Mouse (Mus musculus) layer of hippocampus, adult 2 months (tissue): Measurements from ENCODE around the gene Wfdc9. TPM values are rescaled to one million over a fixed set of nuclear protein-coding genes. Genes with fewer than 3 reads are reported as not detected.

Source experiments
- DNase-seq, 2 experiments: peaks; one replicate each; pipeline ENCODE4 v3.0.0; 2022; ENCODE audit warnings: low spot score in 2 of 2
- H3K27ac ChIP-seq: fragments of 200-600 bp; 2 replicates; pipeline ENCODE4 v1.8.1; 2022
- H3K4me3 ChIP-seq: fragments of 200-600 bp; 2 replicates; pipeline ENCODE4 v1.8.1; 2022; ENCODE audit warnings: mild to moderate bottlenecking
- CTCF ChIP-seq: fragments of 200-600 bp; conservative IDR thresholded peaks from 2 replicates; pipeline ENCODE4 v1.8.1; 2022; ENCODE audit warnings: antibody characterized with exemption, mild to moderate bottlenecking, moderate library complexity
- total RNA-seq, 2 experiments: library from RNA; stranded (reverse); gene quantifications; 2 replicates each; pipeline ENCODE4 v1.2.3; 2021

The Wfdc9 gene
- total RNA-seq, 2 experiments from 2014 or later, result not detected

DNA sequence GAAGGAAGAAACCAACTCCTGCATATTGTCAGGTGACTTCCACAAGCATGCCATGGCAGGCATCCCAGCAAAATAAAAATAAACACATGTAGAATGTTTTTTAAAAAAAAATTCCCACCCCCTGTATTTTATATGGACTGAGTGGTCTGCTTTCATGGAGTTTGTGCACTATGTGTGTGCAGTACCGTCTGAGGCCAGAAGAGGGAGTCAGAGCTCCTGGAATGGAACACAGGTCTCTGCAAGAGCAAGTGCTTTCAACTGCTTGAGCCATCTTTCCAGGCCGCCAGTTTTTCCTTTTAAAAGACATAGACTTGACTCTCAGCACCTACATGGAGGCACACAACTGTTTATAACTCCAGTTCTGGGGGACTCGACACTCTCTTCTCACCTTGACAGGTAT, 52.9 kb downstream of the Wfdc9 start:
- DNase-seq, result no peak
- no peak overlapping the region for H3K4me3 ChIP-seq
- no peak overlapping the region for H3K27ac ChIP-seq
- peak; percentile 28 for TF ChIP-seq CTCF

GRCm38 (mm10) chr2:164600179-164600578, 56.2 kb downstream of the Wfdc9 start:
- no peak overlapping the region for H3K4me3 ChIP-seq
- DNase-seq, result no peak
- H3K27ac ChIP-seq, result no peak overlapping the region
- peak; percentile 54 for TF ChIP-seq CTCF

Other genes with a start within 250 kb of the Wfdc9 start
- 100 to 1,000 TPM; 122 to 137 TPM for gene Sdc4, start 212.7 kb downstream of the Wfdc9 start, total RNA-seq
- 10 to 100 TPM; 40.8 to 41.0 TPM for gene Sys1, start 199.6 kb downstream of the Wfdc9 start, total RNA-seq
- gene Gm20458, start 195.6 kb downstream of the Wfdc9 start, total RNA-seq, result 1 to 10 TPM; 6.2 to 6.9 TPM
- not detected for gene Trp53tg5, start 182.9 kb downstream of the Wfdc9 start, total RNA-seq
- 100 to 1,000 TPM; 111 to 112 TPM for gene Dbndd2, start 170.5 kb downstream of the Wfdc9 start, total RNA-seq
- 10 to 100 TPM; 79.3 to 84.1 TPM for gene Pigt, start 159.1 kb downstream of the Wfdc9 start, total RNA-seq
- gene Wfdc2, start 94.2 kb downstream of the Wfdc9 start, total RNA-seq, result not detected
- gene Spint3, start 83.1 kb downstream of the Wfdc9 start, total RNA-seq, result not detected
- gene Wfdc6a, start 71.1 kb downstream of the Wfdc9 start, total RNA-seq, result not detected
- not detected for gene Eppin, start 63.0 kb downstream of the Wfdc9 start, total RNA-seq
- gene Wfdc6b, start 43.1 kb downstream of the Wfdc9 start, total RNA-seq, result not detected
- gene Wfdc8, start 43.0 kb downstream of the Wfdc9 start, total RNA-seq, result not detected
- gene Wfdc16, start 17.8 kb downstream of the Wfdc9 start, total RNA-seq, result not detected
- not detected for gene Wfdc10, start 537 bp downstream of the Wfdc9 start, total RNA-seq
- not detected for gene Wfdc11, start 17.5 kb upstream of the Wfdc9 start, total RNA-seq
- not detected for gene Wfdc13, start 28.5 kb upstream of the Wfdc9 start, total RNA-seq
- not detected for gene Spint4, start 41.9 kb upstream of the Wfdc9 start, total RNA-seq
- gene Spint5, start 58.7 kb upstream of the Wfdc9 start, total RNA-seq, result not detected
- gene Wfdc3, start 89.3 kb upstream of the Wfdc9 start, total RNA-seq, result 1 to 10 TPM in 1 of 2 experiments, under 1 TPM in 1; 0.64 to 1.3 TPM
- gene Dnttip1, start 89.4 kb upstream of the Wfdc9 start, total RNA-seq, result 10 to 100 TPM; 40.4 to 41.2 TPM
- 1 to 10 TPM in 1 of 2 experiments, under 1 TPM in 1; 0.76 to 1.6 TPM for gene Ube2c, start 113.3 kb upstream of the Wfdc9 start, total RNA-seq
- gene Tnnc2, start 123.4 kb upstream of the Wfdc9 start, total RNA-seq, result not detected
- 10 to 100 TPM; 39.8 TPM for gene Snx21, start 129.2 kb upstream of the Wfdc9 start, total RNA-seq
- gene Acot8, start 148.3 kb upstream of the Wfdc9 start, total RNA-seq, result 10 to 100 TPM; 25.8 to 32.2 TPM
- 1 to 10 TPM; 7.2 to 8.9 TPM for gene Zswim3, start 148.5 kb upstream of the Wfdc9 start, total RNA-seq
- 10 to 100 TPM; 23.6 to 25.2 TPM for gene Zswim1, start 166.1 kb upstream of the Wfdc9 start, total RNA-seq
- gene Spata25, start 172.0 kb upstream of the Wfdc9 start, total RNA-seq, result under 1 TPM; 0.47 to 0.79 TPM
- 100 to 1,000 TPM; 103 to 108 TPM for gene Ctsa, start 176.3 kb upstream of the Wfdc9 start, total RNA-seq
- gene Neurl2, start 176.9 kb upstream of the Wfdc9 start, total RNA-seq, result 1 to 10 TPM; 2.8 to 3.6 TPM
- 10 to 100 TPM; 67.4 to 86.9 TPM for gene Pltp, start 201.1 kb upstream of the Wfdc9 start, total RNA-seq
- gene Pcif1, start 222.7 kb upstream of the Wfdc9 start, total RNA-seq, result 10 to 100 TPM; 45.9 to 49.6 TPM